Mouse (Mus musculus) kidney, postnatal 14 days (tissue): ENCODE results near the gene Gemin8.

Source experiments
- DNase-seq: peaks from one replicate; pipeline ENCODE4 v3.0.0; 2022; ENCODE audit warnings: mixed read lengths

Gemin8 gene

DNA sequence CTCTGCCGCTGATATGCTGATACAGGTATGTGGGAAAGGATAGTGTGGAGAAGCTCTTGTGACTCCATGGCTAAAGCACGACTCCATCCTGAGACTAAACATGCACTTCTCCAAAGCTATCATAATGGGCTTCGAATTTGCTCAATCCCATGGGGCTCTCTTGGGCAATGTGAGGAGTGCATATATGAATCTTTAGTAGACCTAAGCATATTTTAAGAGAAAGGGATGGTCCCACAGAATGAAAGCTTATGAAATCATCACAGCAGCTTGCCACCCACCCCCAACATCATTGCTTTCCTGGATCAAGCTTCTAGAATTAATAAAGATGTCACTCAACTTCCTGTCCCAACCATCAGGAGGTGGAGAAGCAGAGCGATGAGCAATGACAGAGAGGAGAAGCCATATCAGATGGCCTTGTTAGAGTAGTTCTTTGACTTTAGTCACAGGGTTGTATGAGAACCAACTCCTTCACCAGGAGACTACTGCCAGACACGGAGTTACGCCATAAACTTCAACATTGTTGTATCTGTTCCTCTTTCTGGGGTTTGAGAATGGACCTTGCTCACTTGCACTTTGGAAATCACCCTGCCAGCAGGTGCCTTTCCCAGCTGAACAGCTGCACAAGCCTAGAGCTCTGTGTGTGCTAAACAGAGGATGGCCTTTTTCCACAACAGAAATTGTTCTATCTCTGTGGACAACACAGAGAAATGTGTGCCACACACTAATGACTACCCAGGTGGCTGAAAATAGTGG lies 60.4 kb downstream of the Gemin8 start:
- no peak for DNase-seq

DNA sequence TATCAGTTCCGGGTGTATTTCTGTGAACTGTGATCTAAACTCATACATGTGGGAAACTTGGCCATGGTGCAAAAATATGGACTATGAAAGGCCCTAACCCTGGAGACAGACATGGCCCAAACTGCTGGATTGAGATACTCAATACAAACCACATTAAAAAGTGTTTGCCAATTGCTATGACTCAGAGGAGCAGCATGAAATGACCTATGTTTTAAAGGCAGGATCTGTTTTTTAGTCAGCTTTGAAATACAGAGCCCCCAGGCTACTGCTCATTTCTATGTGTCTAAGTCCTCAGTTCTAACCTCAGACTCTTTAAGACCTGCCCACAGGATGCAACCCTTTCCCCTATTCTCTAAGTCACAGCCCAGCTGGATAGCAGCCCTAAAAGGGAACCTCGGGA lies 65.9 kb downstream of the Gemin8 start:
- DNase-seq: no peak

DNA sequence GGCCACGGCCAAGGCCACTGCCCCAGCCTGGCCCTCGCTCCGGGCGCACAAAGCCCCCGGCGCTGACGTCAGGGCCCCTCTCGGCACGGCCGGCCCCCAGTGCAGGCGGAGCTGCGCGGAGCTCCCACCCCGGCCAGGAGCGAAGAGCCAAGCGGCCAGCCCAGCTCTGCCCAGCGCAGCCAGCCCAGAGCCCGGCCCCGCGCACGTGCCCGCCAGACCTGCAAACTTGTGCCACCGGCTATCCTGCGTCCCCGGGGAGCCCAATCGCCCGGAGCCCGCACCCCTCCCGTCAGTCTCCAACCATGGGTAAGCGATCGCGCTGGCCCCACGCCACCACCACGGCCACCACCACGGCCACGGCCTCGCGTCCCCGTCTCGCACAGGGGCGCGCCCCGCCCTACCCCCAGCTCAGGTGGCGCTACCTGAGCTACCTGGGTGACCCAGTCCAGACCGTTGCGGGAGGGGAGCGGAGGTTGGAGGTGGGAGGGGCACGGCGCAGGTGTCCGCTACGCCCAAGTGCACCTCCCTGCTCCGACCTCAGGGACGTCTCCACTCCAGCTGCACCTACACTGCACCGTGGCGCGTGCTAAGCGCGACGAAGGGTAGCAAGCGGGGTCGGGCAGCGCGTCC lies 68.7 kb downstream of the Gemin8 start, which contains the start of gene Gpm6b:
TSS of gene Gpm6b (plus strand) at position 81 of the 630 bp plus-strand sequence.
- DNase-seq: peak; percentile 51

DNA sequence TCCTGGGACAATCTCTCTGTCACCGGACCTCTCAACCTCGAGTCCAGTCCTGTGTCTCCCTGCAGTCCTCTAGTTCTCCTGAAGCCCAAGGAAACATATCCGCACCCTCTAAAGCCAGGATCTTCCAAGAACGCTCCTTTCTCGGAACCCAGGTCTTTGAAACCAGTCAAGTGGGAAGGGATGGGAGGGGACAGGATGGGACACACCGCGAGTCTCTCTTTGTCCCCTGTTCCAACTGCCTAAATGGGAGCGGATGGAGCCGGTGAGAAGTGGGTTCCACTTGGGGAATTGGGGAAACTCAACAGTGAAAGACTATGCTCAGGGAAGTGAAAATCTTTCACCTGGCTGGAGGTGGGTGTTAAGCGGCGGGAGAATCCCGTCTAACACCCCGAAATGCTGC lies 69.3 kb downstream of the Gemin8 start:
- no peak for DNase-seq
